8 mouse cellular contexts compared by ENCODE assay signal in the genomic region with DNA sequence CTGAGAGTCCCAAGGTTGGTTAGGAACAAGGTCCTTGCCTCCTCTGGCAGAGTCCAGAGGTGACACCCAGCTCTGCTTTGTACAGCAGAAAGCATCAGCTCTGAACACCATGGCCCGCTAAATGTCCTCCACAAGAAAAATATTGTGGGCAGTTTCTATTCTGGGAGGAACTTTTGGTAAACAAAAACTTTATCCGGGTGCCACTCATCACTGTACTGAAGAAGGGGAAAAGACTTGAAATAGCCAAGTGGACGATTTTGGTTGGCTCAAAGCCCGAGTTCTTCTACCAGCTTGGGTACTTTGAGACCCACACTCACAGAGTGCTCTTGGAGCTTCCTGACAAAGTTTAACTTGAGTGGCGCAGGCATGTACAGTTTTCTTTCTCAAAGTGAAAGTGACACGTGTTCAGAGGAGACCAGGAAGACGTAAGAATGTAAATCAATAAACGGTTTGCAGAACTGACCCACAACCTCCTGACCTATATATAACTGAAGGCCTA.
A peak's percentile ranks its signal among the peaks of the same experiment; 100 is the strongest.
DNase-seq lines count a peak whose midpoint lies in the region; ATAC-seq and TF ChIP-seq lines count a peak whose summit lies in the region.
"Had no signal": no experiment of that assay in that cellular context is flagged by ENCODE, and none has a peak within 500 bp of the region (broad histone marks: within the 10 kb centered on the region; RNA-seq: fewer than 3 reads in every experiment).

No protein-coding gene starts in this region.

- H3K4me3 ChIP-seq in liver, embryonic 16.5 days (ENCODE audit: low read depth, low read length), result no peak overlapping the region
- no peak overlapping the region for H3K4me3 ChIP-seq in small intestine, adult 2 months (ENCODE audit: low read depth, low read length)
- H3K4me3 ChIP-seq: hindbrain, embryonic 15.5 days had no signal

- no peak overlapping the region for H3K9ac ChIP-seq in liver, embryonic 16.5 days (ENCODE audit: low read depth, low read length)
- H3K9ac ChIP-seq: hindbrain, embryonic 15.5 days had no signal

- TF ChIP-seq CTCF in small intestine, adult 2 months (IDR thresholded peaks at IDR 0.05; ENCODE audit: extremely low read depth, insufficient read length, insufficient replicate concordance, low read depth, low read length), result no peak

- no peaks in the 10 kb centered on the region for H3K27me3 ChIP-seq in liver, embryonic 16.5 days (ENCODE audit: control insufficient read depth, insufficient read depth, low read depth, low read length)
- no peaks in the 10 kb centered on the region for H3K27me3 ChIP-seq in small intestine, adult 2 months (ENCODE audit: control insufficient read depth, insufficient read depth, low read length)
- H3K27me3 ChIP-seq: hindbrain, embryonic 15.5 days had no signal

- TF ChIP-seq POLR2A in small intestine, adult 2 months (IDR thresholded peaks at IDR 0.05; ENCODE audit: low read depth, low read length), result no peak

- ATAC-seq in liver, embryonic 16.5 days (ENCODE audit: low read depth), result peak; percentile 73; the same call in 1 of the 2 replicates
- ATAC-seq in granulocyte monocyte progenitor cell, adult 5-6 weeks (replicated peaks; ENCODE audit: poor library complexity, severe bottlenecking), result peak; percentile 30

- 22% methylated on average over 8 of the region's 8 CpGs for WGBS in liver, embryonic 16.5 days (ENCODE audit: insufficient replicate concordance)
- WGBS in small intestine, adult 2 months, result 5% methylated on average over 8 of the region's 8 CpGs

- no peaks in the 10 kb centered on the region for H3K9me3 ChIP-seq in liver, embryonic 16.5 days (replicated peaks; ENCODE audit: control insufficient read depth, low read length)
- H3K9me3 ChIP-seq: hindbrain, embryonic 15.5 days had no signal

- peak overlapping the region; percentile 38; the same call in 1 of the 2 replicates for H3K27ac ChIP-seq in liver, embryonic 16.5 days (ENCODE audit: low read length)
- peak overlapping the region; percentile 23 for H3K27ac ChIP-seq in small intestine, adult 2 months (ENCODE audit: insufficient read depth, low read depth, low read length)

- DNase-seq in liver, result no peak
- DNase-seq in kidney, postnatal 25 days, result peak; percentile 54 to 70
- DNase-seq in cerebellum, postnatal 25 days, result no peak
- DNase-seq in MN1 (ENCODE audit: low spot score), result no peak

- no peak overlapping the region for H3K4me2 ChIP-seq in liver, embryonic 16.5 days (ENCODE audit: low read depth, low read length)

- H3K4me1 ChIP-seq in liver, embryonic 16.5 days (ENCODE audit: control insufficient read depth, low read depth, low read length), result peaks cover 2% of the 10 kb centered on the region
- H3K4me1 ChIP-seq in small intestine, adult 2 months (ENCODE audit: control insufficient read depth, insufficient read depth, insufficient read length, low read length), result peaks cover 28% of the 10 kb centered on the region

- no peaks in the 10 kb centered on the region for H3K36me3 ChIP-seq in liver, embryonic 16.5 days (ENCODE audit: control insufficient read depth, insufficient read depth)
- H3K36me3 ChIP-seq in small intestine, adult 2 months (ENCODE audit: control insufficient read depth, insufficient read depth, low read length), result no peaks in the 10 kb centered on the region
- H3K36me3 ChIP-seq: hindbrain, embryonic 15.5 days had no signal

Comparison
In these comparisons a context has a peak if more than half of its experiments do, and no peak if none do; other contexts are left out.
1. DNase-seq: peak in kidney, postnatal 25 days (2 of 2); none in liver (single experiment), cerebellum, postnatal 25 days (0 of 2) and MN1 (single experiment).